Mouse (Mus musculus): ENCODE measurements around the gene Sp9.

Sp9 gene

DNA sequence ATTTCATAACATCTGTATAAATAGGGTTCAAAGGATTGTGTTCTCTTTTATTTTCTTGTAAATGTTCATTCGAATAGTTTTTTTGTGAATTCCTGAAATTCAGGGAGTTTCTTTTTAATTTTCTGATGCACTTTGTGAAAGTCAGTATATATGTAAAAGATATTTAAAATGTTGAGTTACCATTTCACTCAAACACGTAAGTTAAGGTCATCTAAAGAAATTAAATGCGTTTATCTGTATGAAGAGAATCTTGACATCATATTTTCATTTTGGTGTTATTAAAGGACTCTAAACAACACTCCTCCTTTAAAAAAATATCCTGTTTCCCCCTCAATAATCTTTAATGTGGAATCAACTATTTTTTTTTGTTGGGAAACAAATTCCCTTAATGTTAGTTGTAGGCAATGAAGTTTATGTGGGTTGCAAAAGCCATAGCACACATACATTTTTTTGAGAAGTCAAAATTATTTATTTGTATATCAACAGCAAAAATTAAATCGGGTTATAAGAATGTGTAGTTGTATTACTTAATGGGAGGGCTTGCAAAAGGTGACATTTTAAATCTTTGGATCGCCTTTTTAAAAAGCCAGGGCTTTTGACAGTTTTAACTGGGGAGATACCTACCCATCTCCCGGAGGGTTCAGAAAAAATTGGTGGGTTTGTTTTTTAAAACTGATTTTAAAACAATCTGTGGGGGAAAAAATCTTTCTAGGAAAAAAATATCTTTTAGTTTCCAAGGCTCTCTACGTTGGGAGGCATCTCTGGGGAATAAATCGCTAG is 3.7 kb downstream of the Sp9 start:
- no peak for DNase-seq

DNA sequence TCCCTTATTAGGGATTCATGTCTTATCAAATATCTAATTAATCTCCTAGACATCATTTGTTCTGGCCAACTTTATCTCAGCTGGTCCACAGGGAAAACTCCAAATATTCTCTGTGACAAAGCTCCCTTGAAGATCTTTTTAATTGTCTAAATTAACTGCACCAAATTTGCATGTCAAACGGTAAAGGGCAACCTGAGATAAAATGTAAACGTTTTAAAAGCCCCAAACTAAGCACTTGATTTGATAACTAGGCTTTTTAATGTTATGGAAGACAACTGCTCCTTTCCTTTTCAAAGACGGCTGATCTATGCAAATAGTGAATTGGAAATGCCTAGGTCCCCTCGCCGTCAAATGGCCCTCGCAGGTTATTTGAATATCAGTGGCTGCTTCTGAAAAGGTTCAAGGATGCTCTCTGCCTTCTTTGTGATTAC is 4.4 kb downstream of the Sp9 start:
- no peak for DNase-seq

DNA sequence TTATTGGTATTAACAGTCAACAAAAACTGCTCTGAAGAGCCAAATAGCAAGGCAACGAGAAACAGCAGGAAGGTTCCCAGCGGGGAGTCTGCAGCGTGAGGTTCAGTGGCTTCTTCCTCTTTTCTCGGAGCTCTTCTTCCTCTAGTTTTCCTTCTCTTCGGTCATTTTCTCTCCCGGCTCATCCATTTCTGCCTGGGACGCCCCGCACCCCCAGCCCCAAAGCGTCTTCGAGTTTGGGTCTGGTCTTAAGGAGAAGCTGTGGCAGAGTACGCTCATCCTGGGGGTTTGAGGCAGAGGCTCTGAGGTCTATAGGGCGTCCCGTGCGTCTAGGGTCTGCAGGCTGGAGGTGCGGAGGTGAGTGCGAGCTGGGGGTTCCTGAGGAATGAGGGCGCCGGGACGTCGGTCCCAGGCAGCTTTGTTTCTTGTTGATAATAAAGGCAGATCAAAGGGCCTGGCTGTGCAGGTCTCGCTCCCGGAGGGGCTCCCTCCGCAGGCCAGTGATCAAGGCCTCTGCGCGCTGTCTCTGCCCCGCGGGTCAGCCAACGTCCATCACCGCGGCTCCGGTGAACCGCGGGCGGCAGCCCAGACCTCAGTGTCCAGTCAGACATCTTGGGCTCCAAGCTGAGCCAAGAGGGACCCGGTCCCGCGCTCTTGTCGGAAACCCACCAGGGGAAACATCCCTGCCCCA is 5.4 kb downstream of the Sp9 start:
- no peak for DNase-seq

DNA sequence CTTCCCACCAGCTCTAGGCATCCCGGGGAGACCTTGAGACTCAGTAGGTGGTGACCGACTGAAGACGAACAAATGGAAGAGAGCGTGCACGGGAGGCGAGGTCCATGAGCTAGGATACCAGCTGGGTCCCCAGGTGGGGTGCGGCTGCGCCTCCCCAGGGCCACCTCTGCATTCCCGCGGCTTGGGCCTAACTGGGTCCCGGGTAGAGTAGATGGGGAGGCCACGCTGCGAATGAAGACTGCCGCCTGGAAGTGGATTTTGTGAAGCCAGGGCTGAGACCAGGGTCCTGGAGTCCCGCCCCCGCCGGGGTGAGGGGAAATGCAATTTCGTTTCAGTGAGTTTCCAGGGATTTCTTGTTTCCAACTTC is 6.0 kb downstream of the Sp9 start:
- no peak for DNase-seq

- DNase-seq = peak; percentile 68
Measured at GRCm38 (mm10) chr2:73278131-73278854, 6.6 kb downstream of the Sp9 start.

- no peak for DNase-seq
Measured at GRCm38 (mm10) chr2:73278869-73279268, 7.1 kb downstream of the Sp9 start.

GRCm38 (mm10) chr2:73279271-73280038 is 7.7 kb downstream of the Sp9 start:
- DNase-seq = no peak

DNA sequence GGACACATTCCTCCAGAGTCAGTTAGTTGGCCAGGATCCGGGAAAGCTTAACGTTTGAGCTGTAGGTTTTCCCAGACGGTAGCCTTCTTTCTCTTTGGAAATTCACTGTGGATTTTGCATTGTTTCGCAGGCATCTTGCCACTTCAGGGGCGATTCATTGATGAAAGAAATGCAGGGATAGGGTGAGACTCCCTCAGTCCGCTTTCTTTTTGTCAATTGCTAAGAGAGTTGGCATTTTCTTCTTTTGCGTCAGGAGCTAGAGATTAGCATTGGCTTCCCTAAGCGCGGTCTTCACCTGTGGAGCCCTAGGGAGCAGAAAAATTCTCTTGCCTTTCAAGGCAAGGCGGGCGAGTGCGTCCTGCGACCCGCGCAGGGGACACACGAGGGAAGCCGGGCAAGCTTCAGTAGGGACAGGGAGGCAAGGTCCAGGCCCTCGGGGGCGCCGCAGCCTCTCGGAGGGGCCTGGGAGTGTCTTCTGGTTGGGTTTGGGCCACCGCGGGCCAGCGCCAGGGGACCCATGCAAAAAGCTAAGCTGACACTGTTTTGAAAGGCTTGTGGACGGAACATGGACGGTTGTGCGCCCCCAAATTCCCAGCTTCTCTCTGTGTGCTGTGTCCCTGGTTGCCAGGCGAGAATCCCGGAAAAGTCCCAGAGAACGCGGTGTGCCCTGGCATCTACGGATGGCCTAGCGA is 8.8 kb downstream of the Sp9 start:
- no peak for DNase-seq

DNA sequence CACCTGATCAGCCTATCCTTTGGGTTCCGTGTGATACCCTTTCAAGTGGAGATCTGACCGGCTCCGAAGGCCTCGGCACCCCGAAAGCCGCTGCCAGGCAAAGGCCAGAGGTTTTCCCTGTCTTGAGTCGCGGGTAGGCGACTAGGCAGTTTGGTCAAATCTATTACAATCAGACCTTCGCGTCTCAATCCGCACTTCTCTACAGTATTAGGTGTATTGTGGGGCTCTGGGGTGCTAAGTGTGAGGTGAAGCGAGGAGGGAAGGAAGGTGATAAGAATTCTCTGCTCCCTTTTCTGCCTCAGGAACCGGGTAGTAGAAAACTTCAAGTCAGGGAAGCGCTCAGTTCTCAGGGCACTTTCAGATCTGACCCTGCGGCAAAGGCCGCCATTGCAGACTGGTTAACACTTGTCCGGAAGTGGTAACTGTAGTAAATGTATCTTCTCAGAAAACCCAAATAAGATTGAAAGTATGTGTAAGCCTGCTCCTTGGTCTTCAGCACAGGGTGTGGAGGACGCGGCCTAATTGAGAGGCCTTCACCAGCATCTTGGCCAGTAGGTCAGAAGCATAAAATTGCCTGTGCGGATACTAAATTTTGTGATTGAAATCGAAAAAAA is 9.4 kb downstream of the Sp9 start:
- DNase-seq = no peak

GRCm38 (mm10) chr2:73281707-73282106 is 10.0 kb downstream of the Sp9 start:
- DNase-seq = no peak

DNA sequence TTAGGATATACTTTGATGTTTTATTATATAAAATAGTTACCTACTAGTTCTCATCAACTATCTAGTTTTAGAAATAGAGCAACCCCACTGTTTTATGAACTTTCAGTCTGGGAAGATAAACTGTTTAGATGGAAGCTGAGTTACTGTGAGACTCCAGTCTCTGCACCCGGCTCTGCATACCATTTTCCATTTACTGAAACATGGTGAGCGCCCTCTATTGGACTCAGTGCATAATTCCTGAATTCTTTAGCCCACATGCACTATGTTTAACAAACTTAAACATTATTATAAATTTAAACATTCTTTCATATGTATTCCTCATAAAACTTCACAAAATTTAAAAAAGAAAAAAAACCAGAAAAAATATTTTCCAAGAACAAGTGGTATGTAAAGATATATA is 13.9 kb downstream of the Sp9 start:
- no peak for DNase-seq

GRCm38 (mm10) chr2:73291130-73291529 is 19.4 kb downstream of the Sp9 start:
- no peak for DNase-seq

- DNase-seq = no peak
Measured at GRCm38 (mm10) chr2:73295023-73295422, 23.3 kb downstream of the Sp9 start.

DNA sequence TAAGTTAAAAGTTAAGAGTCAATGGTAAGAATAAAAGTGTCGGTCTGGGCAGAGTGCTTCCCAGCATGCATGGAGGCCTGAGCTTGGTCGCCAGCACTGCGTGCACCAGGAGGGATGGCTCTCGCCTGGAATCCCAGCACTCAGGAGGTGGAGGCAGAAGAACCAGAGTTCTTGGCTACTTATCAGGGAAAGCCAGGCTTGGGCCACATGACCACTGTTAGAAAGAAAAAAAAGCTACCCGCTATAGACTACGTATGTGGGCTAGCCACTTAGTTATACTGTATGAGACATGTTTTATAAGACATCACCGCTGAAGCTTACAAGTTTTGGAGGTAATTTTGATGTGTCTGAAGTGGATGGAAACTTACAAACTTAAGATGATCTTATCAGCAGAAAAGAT is 26.4 kb downstream of the Sp9 start:
- DNase-seq = no peak

DNA sequence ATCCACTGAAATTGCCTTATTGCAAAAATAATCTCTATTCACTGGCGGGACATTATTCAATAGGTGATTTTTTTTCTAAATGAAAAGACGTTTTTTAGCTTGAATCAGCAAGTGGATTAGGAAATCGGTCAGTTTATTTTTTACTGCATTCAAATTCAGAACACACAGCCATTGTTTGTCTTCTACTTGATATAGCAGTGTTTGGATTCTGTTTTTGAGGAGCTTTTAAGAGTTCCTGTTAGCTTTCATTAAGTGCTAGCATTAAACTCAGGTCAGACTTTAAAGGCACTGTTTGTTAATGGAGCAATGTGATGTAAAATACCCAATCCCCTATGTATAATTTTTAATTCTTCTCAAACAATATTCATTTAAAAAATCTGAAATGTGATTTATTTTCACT is 27.1 kb downstream of the Sp9 start:
- no peak for DNase-seq

DNA sequence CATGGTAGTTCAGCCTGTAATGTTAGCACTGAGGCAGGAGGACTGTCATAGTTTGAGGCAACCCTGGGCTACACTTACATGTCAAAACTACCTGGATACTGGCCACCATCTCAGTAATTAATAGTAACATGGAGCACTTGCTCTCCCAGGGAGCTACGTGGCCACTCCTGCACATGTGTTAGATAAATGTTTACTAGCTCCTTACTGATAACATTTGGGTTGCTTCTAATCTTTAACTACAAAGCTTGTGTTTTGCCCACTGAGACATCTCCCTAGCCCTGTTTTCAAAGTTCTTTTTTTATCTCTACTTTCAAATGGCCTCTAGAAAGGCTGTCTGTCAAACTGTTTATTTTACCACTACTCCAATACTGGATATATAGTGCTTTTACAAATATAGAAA is 30.3 kb downstream of the Sp9 start:
- DNase-seq = no peak

- no peak for DNase-seq
Measured at GRCm38 (mm10) chr2:73302722-73303121, 31.0 kb downstream of the Sp9 start.

DNA sequence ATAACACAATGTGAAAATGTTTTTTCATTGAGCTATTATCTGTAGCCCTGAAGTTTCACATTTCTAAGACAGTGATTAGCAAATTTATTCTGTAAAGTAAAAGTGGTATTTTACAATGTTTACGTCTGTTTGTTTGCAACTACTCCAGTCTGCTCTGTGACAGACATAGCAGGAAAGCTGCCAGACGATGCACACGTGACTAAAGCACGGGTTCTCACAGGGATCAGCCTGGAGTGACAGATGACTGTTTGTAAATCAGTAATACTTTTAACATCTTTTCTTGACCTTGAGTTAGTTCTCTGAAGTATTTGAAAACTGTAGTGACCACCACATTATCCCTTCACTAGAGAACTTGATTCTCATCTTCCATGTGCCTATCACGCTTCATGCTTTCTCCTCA is 32.8 kb downstream of the Sp9 start:
- no peak for DNase-seq

GRCm38 (mm10) chr2:73306006-73306405 is 34.3 kb downstream of the Sp9 start:
- DNase-seq = no peak

- peak; percentile 92 for DNase-seq
Measured at GRCm38 (mm10) chr2:73312152-73313116, 40.7 kb downstream of the Sp9 start, which contains the start of the genes Scrn3 and Cir1. TSS of gene Scrn3 (plus strand) at chr2:73312601. TSS of gene Cir1 (minus strand) at chr2:73312701.

- peak; percentile 42 for DNase-seq
Measured at GRCm38 (mm10) chr2:73313117-73313501, 41.4 kb downstream of the Sp9 start.
